Mouse (Mus musculus) kidney, postnatal 10 days (tissue): Measurements from ENCODE around the gene Afap1.

Source experiments
- DNase-seq: peaks from one replicate; pipeline ENCODE4 v3.0.0; 2021; ENCODE audit warnings: mixed read lengths

The Afap1 gene

GRCm38 (mm10) chr5:35938249-35939223, 45.4 kb downstream of the Afap1 start:
- DNase-seq: no peak

DNA sequence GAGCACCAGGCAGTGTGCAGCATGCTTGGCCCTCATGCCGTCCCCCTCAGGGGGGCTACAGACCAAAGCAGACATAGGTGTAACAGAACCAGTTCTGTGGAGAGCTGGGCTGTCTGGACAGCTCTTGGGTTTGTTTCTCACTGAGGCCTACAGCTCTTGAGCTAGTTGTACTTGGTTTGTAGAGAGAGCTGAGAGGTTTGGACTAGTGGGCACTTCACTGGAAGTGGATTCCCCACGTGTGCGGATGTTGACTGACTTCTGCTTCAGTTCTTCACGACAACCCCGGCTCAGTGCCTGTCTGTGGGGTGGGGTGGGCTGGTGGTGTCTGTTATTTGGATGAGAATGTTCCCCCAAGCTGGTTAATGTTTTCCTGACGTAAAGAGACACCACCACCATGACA, 46.8 kb downstream of the Afap1 start:
- DNase-seq: no peak

DNA sequence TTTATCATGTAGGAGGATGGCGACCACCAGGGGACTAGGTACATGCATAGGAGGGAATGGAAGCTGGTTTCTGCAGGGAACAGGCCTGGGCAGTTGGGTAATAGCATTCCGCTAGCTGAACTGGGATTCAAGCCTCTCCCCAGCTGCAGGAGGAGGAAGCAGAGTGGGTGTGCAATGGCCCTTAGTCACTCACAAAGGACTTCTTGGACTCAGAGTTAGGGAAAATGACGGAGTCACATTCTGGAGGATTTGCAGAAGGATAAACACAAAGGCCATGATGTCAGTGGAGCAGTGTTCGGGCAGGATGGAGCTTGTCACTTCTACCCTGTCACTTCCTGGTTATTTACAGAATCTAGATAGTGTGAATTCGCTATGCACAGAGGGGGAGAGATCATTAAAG, 50.4 kb downstream of the Afap1 start:
- peak; percentile 48 for DNase-seq

- no peak for DNase-seq
These were observed 53.7 kb downstream of the Afap1 start for GRCm38 (mm10) chr5:35946841-35947240.

DNA sequence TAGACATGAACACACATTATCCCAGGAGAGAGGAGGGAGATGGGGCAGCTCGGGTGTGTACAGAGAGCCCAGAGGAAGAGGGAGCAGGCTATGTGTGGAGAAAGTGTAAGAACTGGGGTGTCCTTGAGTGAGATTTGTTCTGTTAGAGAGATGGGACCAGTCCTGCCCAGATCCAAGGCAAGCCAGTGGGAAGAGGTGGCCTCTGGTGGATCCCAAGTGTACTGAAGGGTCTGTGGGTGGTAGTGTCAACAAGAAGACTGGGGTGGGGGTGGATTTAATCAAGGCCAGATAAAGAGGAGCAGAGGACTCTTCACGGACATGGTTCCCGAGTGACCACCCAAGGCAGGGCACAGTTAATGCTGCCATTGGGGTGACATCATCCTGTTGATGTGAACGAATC, 54.3 kb downstream of the Afap1 start:
- no peak for DNase-seq

DNA sequence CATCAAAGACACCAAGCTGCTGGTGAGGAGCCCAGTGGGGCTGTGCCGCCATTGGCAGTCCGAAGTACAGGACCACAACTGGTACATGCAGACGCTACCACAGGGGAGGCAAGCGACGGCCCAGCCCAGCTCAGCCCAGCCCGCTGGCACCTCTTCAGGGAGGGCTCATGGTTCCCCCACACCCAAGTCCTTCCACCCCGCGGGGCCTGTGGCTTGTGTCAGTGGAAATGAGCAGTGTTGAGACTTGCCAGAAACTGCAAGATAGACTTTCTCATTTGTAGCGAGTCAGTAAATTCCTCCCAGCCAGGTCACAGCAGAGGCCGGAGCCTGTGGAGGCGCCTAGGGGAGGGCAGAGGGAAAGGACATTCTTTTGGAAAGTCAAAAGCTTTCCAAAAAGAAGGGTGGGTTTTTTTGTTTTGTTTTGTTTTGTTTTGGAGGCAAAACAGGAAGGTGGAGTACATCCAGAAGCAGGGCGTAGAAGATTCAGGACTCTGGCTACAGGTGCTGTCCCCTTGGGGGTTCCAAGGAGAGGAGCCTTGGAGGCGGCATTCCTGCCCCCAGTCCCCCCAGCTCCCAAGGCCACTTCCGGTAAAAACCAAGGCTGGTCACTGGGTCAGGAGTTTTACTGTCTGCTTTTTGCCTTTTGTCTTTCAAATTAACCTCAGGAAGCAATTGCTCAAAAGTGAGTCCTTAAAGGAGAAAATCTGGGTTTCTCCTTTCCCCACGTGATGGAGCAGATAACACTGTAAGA, 55.3 kb downstream of the Afap1 start:
- DNase-seq: peak; percentile 55

DNA sequence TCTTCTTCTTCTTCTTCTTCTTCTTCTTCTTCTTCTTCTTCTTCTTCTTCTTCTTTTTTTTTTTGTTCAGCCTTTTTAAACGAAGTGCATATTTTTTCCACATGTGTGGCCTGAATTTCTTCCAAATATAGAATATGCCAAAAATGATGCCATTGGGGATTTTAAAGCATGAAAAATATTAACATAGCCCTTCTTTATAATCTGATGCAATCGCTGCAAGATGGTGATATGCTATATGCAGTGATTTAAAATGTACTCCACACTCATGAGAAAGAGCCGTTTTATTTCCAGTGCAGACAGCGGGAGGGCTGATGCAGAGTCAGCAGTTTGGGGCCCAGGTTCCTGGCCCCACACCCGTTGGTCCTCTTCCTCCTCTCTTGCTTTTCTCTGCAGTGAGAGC, 55.9 kb downstream of the Afap1 start:
- DNase-seq: no peak

DNA sequence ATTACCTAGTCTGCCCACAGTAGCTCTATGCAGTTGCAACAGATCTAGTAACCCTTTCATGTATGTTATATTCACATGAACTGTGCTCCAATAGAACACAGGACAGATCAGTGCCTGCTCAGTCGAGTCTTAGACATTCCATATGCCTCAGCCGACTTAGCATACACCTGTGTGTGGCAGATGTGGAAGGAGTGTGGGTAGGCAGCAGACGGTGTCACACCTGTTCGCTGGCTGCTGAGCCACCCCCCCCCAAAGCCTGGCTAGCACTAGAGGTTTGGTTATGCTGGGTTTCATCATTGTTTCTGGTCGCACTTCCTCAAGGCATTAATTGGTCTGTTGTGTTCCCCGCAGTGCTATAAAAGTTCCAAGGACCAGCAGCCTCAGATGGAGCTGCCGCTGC, 57.4 kb downstream of the Afap1 start:
- no peak for DNase-seq

DNA sequence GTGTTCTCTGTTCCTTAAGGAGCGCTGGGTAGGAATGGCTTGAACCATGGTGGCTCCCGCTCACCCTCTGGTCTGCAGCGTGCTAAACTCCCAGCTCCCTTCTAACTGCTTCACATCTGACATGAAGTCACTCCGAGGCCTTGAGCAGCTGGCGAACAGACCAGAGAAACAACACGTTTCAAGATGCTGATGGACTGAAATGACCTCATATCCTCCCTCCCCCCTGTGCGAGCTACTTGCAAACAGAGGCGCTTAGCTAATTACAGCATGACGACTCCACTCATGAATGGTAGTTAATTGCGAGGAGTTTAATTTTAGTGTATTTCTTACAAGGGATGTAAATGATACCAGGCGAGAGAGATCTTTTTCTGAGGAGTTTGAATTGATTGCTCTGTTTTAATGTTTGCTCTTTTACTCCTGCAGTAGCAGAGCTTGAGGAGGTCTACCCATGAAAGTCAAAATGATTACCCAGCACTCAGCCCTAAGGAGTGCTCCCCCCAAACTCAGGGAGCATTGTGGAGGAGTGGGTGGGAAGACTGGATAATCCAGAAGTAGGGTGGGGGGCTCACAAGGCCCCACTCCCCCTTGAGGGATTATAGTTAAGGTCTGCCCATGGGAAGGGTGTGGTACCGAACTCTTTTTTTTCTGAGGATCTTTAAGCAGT, 61.1 kb downstream of the Afap1 start:
- DNase-seq: peak; percentile 64

- DNase-seq: no peak
These were observed 63.1 kb downstream of the Afap1 start for GRCm38 (mm10) chr5:35956268-35956667.

DNA sequence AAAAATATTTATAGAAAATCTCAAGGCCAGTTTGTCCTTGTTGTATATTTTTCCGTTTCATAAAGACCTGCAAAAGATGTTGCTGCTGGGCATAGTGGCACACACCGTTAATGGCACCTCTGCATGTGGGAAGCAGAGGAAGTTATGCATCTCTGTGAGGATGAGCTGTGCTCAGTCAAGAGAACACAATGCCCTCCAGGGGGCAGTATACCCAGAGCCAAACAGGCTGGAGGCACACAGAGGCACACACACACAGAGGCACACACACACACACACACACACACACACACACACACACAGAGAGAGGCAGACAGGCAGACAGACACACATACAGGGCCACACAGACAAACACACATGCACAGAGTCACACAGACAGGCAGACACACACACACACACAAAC, 65.6 kb downstream of the Afap1 start:
- peak; percentile 49 for DNase-seq

DNA sequence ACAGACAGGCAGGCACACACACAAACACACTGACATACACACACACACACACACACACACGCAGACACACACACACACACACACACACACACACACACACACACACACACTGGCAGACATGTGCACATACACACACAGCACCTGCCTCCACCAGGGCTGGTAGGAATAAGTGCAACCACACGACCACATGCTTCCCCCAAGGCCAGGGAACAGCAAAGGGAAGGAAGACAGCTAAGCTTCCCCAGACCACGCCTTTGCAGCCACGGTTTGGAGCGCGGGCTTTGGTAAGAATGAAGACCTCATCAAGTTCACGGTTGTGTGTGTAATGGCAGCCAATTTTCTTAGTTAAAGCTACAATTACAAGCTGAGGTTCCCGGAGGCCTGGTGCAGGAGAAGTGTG, 67.0 kb downstream of the Afap1 start:
- no peak for DNase-seq

GRCm38 (mm10) chr5:35961271-35961670, 68.2 kb downstream of the Afap1 start:
- DNase-seq: peak; percentile 53

DNA sequence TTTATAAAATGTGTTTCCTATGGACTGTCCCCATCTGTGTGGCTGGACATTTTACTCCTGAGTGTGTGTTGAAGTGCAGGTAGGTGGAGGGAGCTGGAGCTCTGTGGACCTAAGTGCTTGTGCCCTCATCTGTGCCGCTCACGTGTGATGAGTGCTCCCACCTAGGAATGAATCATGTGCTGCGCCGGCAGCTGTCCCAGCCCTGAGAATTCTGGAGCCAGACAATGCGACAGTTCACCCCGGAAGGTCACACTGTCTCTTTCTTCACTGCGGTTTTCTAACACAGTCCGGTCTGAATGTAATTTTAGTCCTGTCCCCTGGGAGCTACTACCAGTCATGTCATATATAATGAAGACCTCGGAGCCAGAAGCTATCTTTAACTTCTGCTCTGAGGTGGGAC, 70.5 kb downstream of the Afap1 start:
- no peak for DNase-seq

- no peak for DNase-seq
These were observed 71.9 kb downstream of the Afap1 start for GRCm38 (mm10) chr5:35965036-35965435.

GRCm38 (mm10) chr5:35969857-35970256, 76.7 kb downstream of the Afap1 start:
- no peak for DNase-seq

DNA sequence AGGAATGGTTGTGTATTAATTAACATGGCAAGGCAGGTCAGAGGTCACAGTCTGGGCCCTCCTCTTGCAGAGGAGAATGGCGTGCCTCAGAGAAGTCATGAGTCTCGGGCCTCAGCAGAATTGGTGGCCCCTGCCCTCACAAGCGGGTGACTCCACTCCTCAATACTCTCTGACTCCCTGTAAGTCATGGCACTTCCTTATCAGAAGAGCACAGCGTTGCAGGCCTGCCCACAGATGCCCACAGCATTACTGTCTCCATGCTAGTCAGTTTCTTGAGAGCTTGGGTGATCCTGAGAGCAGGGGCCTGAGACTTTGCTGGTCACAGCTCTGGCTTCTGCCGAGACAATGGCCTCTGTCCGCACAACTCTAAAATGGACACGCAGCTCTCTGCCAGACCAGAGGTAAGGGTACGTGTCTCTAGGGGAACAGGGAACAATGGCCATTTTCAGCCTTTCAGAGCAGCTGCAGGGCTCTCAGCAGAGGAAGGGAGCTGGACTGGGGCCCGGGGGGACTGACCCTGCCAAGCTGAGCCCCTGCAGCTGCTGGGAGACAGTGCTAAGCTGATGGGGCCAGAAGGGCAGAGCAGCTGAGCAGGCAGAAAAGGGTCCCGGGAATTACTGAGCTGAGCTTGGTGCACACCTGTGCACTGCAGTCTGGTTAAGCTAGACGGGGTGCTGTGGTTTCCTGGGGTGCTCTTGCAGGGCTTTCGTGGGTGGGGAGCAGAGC, 77.4 kb downstream of the Afap1 start:
- DNase-seq: peak; percentile 89

GRCm38 (mm10) chr5:35971841-35972578, 78.9 kb downstream of the Afap1 start:
- peak; percentile 88 for DNase-seq

DNA sequence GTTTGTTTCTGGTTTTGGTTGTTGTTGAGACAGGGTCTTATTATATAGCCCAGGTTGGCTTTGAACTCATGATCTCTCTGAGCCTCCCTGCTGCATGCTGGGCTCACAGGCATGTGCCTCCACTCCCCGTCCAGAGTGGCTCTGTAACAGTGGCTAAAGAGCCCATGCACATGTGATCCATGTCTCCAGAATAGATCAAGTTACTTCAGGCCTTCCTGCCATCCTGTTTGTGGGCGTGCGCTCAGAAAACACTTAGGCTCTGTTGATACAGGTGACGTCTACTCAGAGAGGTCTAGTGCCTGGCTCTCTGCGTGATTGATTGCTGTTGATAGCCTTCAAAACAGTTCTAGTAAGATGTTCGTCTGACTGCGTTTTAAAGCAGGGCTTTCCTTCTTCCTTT, 79.6 kb downstream of the Afap1 start:
- DNase-seq: no peak

DNA sequence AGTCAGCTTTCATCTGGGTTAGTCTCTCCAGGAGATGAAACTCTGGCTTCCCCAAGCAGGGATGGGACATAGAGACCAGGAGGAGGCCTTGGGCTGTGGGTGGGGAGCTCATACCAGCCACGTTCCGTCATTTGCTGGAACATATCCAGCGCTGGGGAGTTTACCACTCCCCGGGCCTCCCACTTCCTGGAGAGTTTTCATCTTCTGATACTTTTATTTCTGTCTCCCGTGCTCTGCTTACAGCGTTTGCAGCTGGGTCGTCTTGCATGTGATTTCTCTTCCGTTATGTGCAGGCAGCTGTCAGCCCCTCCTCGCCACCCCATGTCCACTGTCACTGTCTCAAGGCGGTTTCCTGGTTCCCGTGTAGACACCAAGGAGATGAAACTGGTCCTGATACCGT, 80.7 kb downstream of the Afap1 start:
- DNase-seq: peak; percentile 93

GRCm38 (mm10) chr5:35974265-35974664, 81.1 kb downstream of the Afap1 start:
- DNase-seq: no peak

- DNase-seq: peak; percentile 73
These were observed 82.6 kb downstream of the Afap1 start for GRCm38 (mm10) chr5:35975681-35976080.
